Comparison of ENCODE assay signal across 8 mouse cellular contexts in genomic region chr10:5305555-5305954, GRCm38 (mm10).
DNase-seq lines count a peak whose midpoint lies in the region; ATAC-seq and TF ChIP-seq lines count a peak whose summit lies in the region.

No protein-coding gene starts in this region.

- no peak for ATAC-seq in hindbrain, postnatal 0 days
- ATAC-seq in hindbrain, embryonic 16.5 days = no peak

- no peak overlapping the region for H3K4me3 ChIP-seq in hindbrain, postnatal 0 days (ENCODE audit: low read length)
- H3K4me3 ChIP-seq in hindbrain, embryonic 16.5 days (ENCODE audit: low read length) = no peak overlapping the region
- H3K4me3 ChIP-seq in MEL (ENCODE audit: control insufficient read depth in 1 of 2, insufficient read depth in 1 of 2, low read depth in 2 of 2, low read length in 2 of 2) = no peak overlapping the region

- no peaks in the 10 kb centered on the region for H3K4me1 ChIP-seq in hindbrain, postnatal 0 days (ENCODE audit: insufficient read depth, low read length)
- H3K4me1 ChIP-seq in hindbrain, embryonic 16.5 days (ENCODE audit: control insufficient read depth, insufficient read depth, low read depth, low read length) = 0 out of 2 replicates have a peak, but pooled peaks cover 3% of the 10 kb centered on the region
- no peaks in the 10 kb centered on the region for H3K4me1 ChIP-seq in MEL (ENCODE audit: control insufficient read depth in 1 of 2, insufficient read depth in 2 of 2, low read length in 2 of 2)

- TF ChIP-seq CTCF in hindbrain, postnatal 0 days (IDR thresholded peaks at IDR 0.05; ENCODE audit: low read depth) = peak; percentile 49
- TF ChIP-seq CTCF in MEL (IDR thresholded peaks at IDR 0.05 in 2 of 3, conservative IDR thresholded peaks at IDR 0.05 in 1 of 3; ENCODE audit: control insufficient read depth in 1 of 3, insufficient read depth in 1 of 3, low read depth in 2 of 3, low read length in 3 of 3, poor library complexity in 1 of 3, severe bottlenecking in 1 of 3) = peak in 1 of 3 experiments; percentile 30; a peak in 3 of 6 replicates

- H3K79me2 ChIP-seq in MEL (ENCODE audit: control insufficient read depth, insufficient read depth, low read length, poor library complexity) = no peaks in the 10 kb centered on the region

- 57% methylated on average over 6 of the region's 6 CpGs for WGBS in hindbrain, postnatal 0 days
- 49% methylated on average over 6 of the region's 6 CpGs for WGBS in hindbrain, embryonic 16.5 days

- no peaks in the 10 kb centered on the region for H3K27me3 ChIP-seq in hindbrain, postnatal 0 days (ENCODE audit: insufficient read depth, low read length)
- no peaks in the 10 kb centered on the region for H3K27me3 ChIP-seq in hindbrain, embryonic 16.5 days (replicated peaks; ENCODE audit: control insufficient read depth, insufficient read depth, low read length)
- H3K27me3 ChIP-seq in MEL (ENCODE audit: control insufficient read depth in 1 of 2, insufficient read depth in 2 of 2, low read length in 2 of 2) = peaks cover 0 to 1% of the 10 kb centered on the region in 2 experiments; a peak in 2 of 4 replicates

- DNase-seq in hindbrain, postnatal 0 days (ENCODE audit: low spot score) = peak; percentile 14
- DNase-seq in MEL (ENCODE audit: low read depth, low spot score) = no peak
- DNase-seq in gastrocnemius, postnatal 14 days = peak; percentile 67
- DNase-seq in lung, postnatal 25 days (ENCODE audit: low spot score) = peak; percentile 25
- DNase-seq in thymus, postnatal 25 days = no peak
- no peak for DNase-seq in spleen, postnatal 10 days (ENCODE audit: low spot score in 2 of 2)
- DNase-seq in urinary bladder, postnatal 4 days (ENCODE audit: low spot score in 2 of 2) = no peak

- H3K9me3 ChIP-seq in hindbrain, postnatal 0 days (ENCODE audit: low read length) = no peaks in the 10 kb centered on the region
- no peaks in the 10 kb centered on the region for H3K9me3 ChIP-seq in hindbrain, embryonic 16.5 days (ENCODE audit: control insufficient read depth, low read length)
- H3K9me3 ChIP-seq in MEL (replicated peaks; ENCODE audit: insufficient read depth, low read length) = no peaks in the 10 kb centered on the region

- no peak overlapping the region for H3K27ac ChIP-seq in hindbrain, postnatal 0 days
- no peak overlapping the region for H3K27ac ChIP-seq in hindbrain, embryonic 16.5 days (ENCODE audit: low read depth, low read length)
- no peak overlapping the region for H3K27ac ChIP-seq in MEL (ENCODE audit: control insufficient read depth, low read depth, low read length)

- peak; percentile 13; the same call in 1 of the 2 replicates for TF ChIP-seq RAD21 in MEL (IDR thresholded peaks at IDR 0.05; ENCODE audit: low read depth, low read length)

- TF ChIP-seq EP300 in MEL (IDR thresholded peaks at IDR 0.05; ENCODE audit: low read depth in 1 of 2, low read length in 2 of 2) = no peak

- H3K9ac ChIP-seq in hindbrain, postnatal 0 days (replicated peaks; ENCODE audit: low read length) = no peak overlapping the region
- no peak overlapping the region for H3K9ac ChIP-seq in hindbrain, embryonic 16.5 days (ENCODE audit: low read depth, low read length)
- H3K9ac ChIP-seq in MEL (ENCODE audit: control insufficient read depth, low read depth, low read length, poor library complexity, severe bottlenecking) = no peak overlapping the region

- no peaks in the 10 kb centered on the region for H3K36me3 ChIP-seq in hindbrain, postnatal 0 days (ENCODE audit: insufficient read depth, low read length)
- no peaks in the 10 kb centered on the region for H3K36me3 ChIP-seq in hindbrain, embryonic 16.5 days (ENCODE audit: control insufficient read depth, insufficient read depth, low read length)
- H3K36me3 ChIP-seq in MEL (ENCODE audit: control insufficient read depth in 1 of 2, insufficient read depth in 2 of 2, low read length in 2 of 2) = no peaks in the 10 kb centered on the region

- no peak for TF ChIP-seq POLR2A in MEL (IDR thresholded peaks at IDR 0.05; ENCODE audit: control insufficient read depth in 1 of 2, insufficient read depth in 1 of 2, low read depth in 1 of 2, low read length in 2 of 2, poor library complexity in 1 of 2)

- H3K4me2 ChIP-seq in hindbrain, postnatal 0 days (ENCODE audit: low read depth, low read length) = no peak overlapping the region
- no peak overlapping the region for H3K4me2 ChIP-seq in hindbrain, embryonic 16.5 days (ENCODE audit: low read length)

- intact Hi-C loops in gastrocnemius, postnatal 14 days (cut with DNase I; ENCODE audit: low total_unique reads) = no loop called here

TF ChIP-seq in MEL, 35 proteins besides CTCF, POLR2A, EP300 and RAD21:
- TF ChIP-seq ZC3H11A (IDR thresholded peaks at IDR 0.05; ENCODE audit: low read depth, low read length) (no peak), MAFK (IDR thresholded peaks at IDR 0.05; ENCODE audit: borderline replicate concordance, low read depth, low read length) (no peak), POLR2AphosphoS2 (IDR thresholded peaks at IDR 0.05; ENCODE audit: low read length) (no peak), SMC3 (IDR thresholded peaks at IDR 0.05; ENCODE audit: low read depth, low read length) (no peak; the same call in 1 of the 2 replicates), GABPA (IDR thresholded peaks at IDR 0.05; ENCODE audit: low read depth, low read length) (no peak), NELFE (IDR thresholded peaks at IDR 0.05; ENCODE audit: low read depth, low read length) (no peak), ELF1 (IDR thresholded peaks at IDR 0.05; ENCODE audit: low read depth, low read length) (no peak), KAT2A (conservative IDR thresholded peaks at IDR 0.05; ENCODE audit: low read depth, low read length) (no peak), POLR2AphosphoS5 (IDR thresholded peaks at IDR 0.05; ENCODE audit: borderline replicate concordance, low read depth, low read length) (no peak), BHLHE40 (IDR thresholded peaks at IDR 0.05; ENCODE audit: borderline replicate concordance, low read depth, low read length) (no peak), MAX (IDR thresholded peaks at IDR 0.05; ENCODE audit: low read length) (no peak), MYB (IDR thresholded peaks at IDR 0.05; ENCODE audit: low read depth, low read length) (no peak), GATA1 (IDR thresholded peaks at IDR 0.05; ENCODE audit: low read depth, low read length) (no peak), USF2 (IDR thresholded peaks at IDR 0.05; ENCODE audit: borderline replicate concordance in 1 of 2, insufficient read depth in 1 of 2, low read depth in 1 of 2, low read length in 2 of 2) (no peak), ETS1 (IDR thresholded peaks at IDR 0.05; ENCODE audit: low read depth, low read length) (no peak), RCOR1 (IDR thresholded peaks at IDR 0.05; ENCODE audit: low read depth, low read length) (no peak)

Comparison
In these comparisons a context has a peak if more than half of its experiments do, and no peak if none do; other contexts are left out.
1. DNase-seq: peak in hindbrain, postnatal 0 days (single experiment), gastrocnemius, postnatal 14 days (single experiment) and lung, postnatal 25 days (single experiment); none in MEL (single experiment), thymus, postnatal 25 days (single experiment), spleen, postnatal 10 days (0 of 2) and urinary bladder, postnatal 4 days (0 of 2).